Mouse (Mus musculus) cortical plate, adult 2 months (tissue): ENCODE results near the gene Spata5.

Experiments
- CTCF ChIP-seq: fragments of 200-500 bp; IDR thresholded peaks from 2 replicates; pipeline ENCODE4 v1.5.1; 2011; ENCODE audit warnings: mild to moderate bottlenecking, control low read depth, low read length; ENCODE audit not compliant: insufficient read depth; ENCODE audit errors: extremely low read depth
- POLR2A ChIP-seq: fragments of 200-500 bp; IDR thresholded peaks from 2 replicates; pipeline ENCODE4 v1.6.1; 2011; ENCODE audit warnings: mild to moderate bottlenecking, low read length, control low read depth; ENCODE audit not compliant: insufficient read depth; ENCODE audit errors: extremely low read depth

DNA sequence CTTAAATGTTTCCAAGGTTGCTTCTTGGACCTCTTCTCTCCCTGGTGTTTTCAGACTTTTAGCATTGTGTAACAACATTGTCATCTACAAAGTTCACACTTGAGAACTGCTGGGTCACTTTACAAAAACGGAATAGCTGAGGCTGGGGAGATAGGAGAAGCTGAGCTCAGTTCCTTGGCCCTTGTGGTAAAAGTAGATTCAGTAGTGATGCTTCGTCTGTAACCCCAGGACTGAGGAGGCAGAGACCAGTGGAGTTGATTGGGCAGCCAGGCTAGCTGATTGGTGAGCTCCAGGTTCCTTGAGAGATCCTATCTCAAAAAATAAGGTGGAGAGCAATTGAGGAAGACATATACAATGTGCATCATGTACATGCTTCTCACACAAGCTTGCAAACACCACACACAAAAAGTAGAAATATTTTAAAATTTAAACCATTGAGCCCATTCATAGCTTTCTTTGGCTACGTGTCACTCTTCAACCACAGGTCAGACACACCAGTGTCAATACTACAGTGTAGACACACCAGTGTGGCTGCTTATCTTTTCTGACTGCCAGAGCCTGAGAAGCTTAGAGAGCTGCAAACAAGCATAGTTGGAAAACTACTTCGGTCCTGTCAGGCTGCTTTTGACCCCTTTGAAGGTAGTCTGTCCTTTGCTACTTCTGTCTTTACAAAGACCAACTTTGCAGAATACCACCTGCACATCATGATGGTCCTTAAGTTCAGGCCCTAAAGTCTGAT is 138.2 kb downstream of the Spata5 start:
- TF ChIP-seq POLR2A (no peak), CTCF (no peak)
